Mouse (Mus musculus) forebrain, embryonic 15.5 days (tissue): ENCODE data around the gene Xrn1. TPM values are rescaled to one million over a fixed set of nuclear protein-coding genes. Genes with fewer than 3 reads are reported as not detected.

Source experiments
- ATAC-seq: fragments of 200-750 bp; cut with Nextera tagmentation; replicated peaks from 2 replicates; pipeline ENCODE4 v1.8.0; 2017; ENCODE audit warnings: mild to moderate bottlenecking, moderate TSS enrichment, moderate library complexity
- H3K27ac ChIP-seq: fragments of 300-500 bp; sonication (generic); replicated peaks from 2 replicates; pipeline ENCODE4 v1.5.1; 2015; ENCODE audit warnings: mild to moderate bottlenecking, inconsistent platforms
- H3K27me3 ChIP-seq: fragments of 300-500 bp; sonication (generic); 2 replicates; pipeline ENCODE4 v1.6.1; 2015; ENCODE audit warnings: inconsistent platforms
- H3K36me3 ChIP-seq: fragments of 300-500 bp; sonication (generic); 2 replicates; pipeline ENCODE4 v1.6.1; 2015; ENCODE audit warnings: mild to moderate bottlenecking, inconsistent platforms
- H3K4me1 ChIP-seq: fragments of 300-500 bp; sonication (generic); 2 replicates; pipeline ENCODE4 v1.6.1; 2015; ENCODE audit warnings: inconsistent platforms
- H3K4me2 ChIP-seq: fragments of 300-500 bp; sonication (generic); replicated peaks from 2 replicates; pipeline ENCODE4 v1.6.1; 2015; ENCODE audit warnings: mild to moderate bottlenecking, inconsistent platforms
- H3K4me3 ChIP-seq: fragments of 300-500 bp; sonication (generic); 2 replicates; pipeline ENCODE4 v1.5.1; 2015; ENCODE audit warnings: mild to moderate bottlenecking, inconsistent platforms
- H3K9ac ChIP-seq: fragments of 300-500 bp; sonication (generic); replicated peaks from 2 replicates; pipeline ENCODE4 v1.6.1; 2015; ENCODE audit warnings: mild to moderate bottlenecking, inconsistent platforms
- H3K9me3 ChIP-seq: fragments of 300-500 bp; sonication (generic); 2 replicates; pipeline ENCODE4 v1.6.1; 2016; ENCODE audit warnings: inconsistent platforms
- WGBS: fragments of 180-500 bp; shearing (Covaris S2); methylation state at CpG from one replicate; pipeline ENCODE4 v1.1.7; 2015; ENCODE audit warnings: mixed read lengths; 5-methylcytosine and 5-hydroxymethylcytosine counted together
- polyA plus RNA-seq: library from polyadenylated mRNA; unstranded; fragments of >200 nt; fragmentation: Nextera tagmentation; extraction: Ambion mirVana; gene quantifications from 2 replicates; pipeline ENCODE4 v1.2.1, GENCODE M21; 2015

Xrn1 gene
- polyA plus RNA-seq, 1 experiment from 2014 or later, result 18.8 TPM

GRCm38 (mm10) chr9:95979896-95980295 is 25.3 kb downstream of the Xrn1 start:
- ATAC-seq, result no peak
- Histone ChIP-seq H3K9me3 (no peaks in the 10 kb centered on the region), H3K4me3 (no peak overlapping the region), H3K4me1 (no peaks in the 10 kb centered on the region), H3K9ac (no peak overlapping the region), H3K4me2 (no peak overlapping the region), H3K27me3 (no peaks in the 10 kb centered on the region), H3K36me3 (peaks cover 71% of the 10 kb centered on the region), H3K27ac (no peak overlapping the region)
- WGBS, result 83% methylated on average over 6 of the region's 6 CpGs

GRCm38 (mm10) chr9:95992255-95992654 is 37.7 kb downstream of the Xrn1 start:
- WGBS, result 100% methylated on average over 2 of the region's 2 CpGs
- Histone ChIP-seq H3K27ac (no peak overlapping the region), H3K36me3 (peaks cover 57% of the 10 kb centered on the region)

GRCm38 (mm10) chr9:96004455-96004854 is 49.9 kb downstream of the Xrn1 start:
- 93% methylated on average over 7 of the region's 7 CpGs for WGBS
- no peak for ATAC-seq
- Histone ChIP-seq H3K9ac (no peak overlapping the region), H3K4me2 (no peak overlapping the region), H3K27me3 (no peaks in the 10 kb centered on the region), H3K4me1 (no peaks in the 10 kb centered on the region), H3K9me3 (no peaks in the 10 kb centered on the region), H3K36me3 (peaks cover 78% of the 10 kb centered on the region), H3K27ac (no peak overlapping the region), H3K4me3 (no peak overlapping the region)

More at GRCm38 (mm10) chr9:95992255-95992654, 37.7 kb downstream of the Xrn1 start:
- H3K4me2 ChIP-seq, result no peak overlapping the region
- no peaks in the 10 kb centered on the region for H3K4me1 ChIP-seq
- H3K9ac ChIP-seq, result no peak overlapping the region
- no peaks in the 10 kb centered on the region for H3K27me3 ChIP-seq
- H3K4me3 ChIP-seq, result no peak overlapping the region
- H3K9me3 ChIP-seq, result no peaks in the 10 kb centered on the region
- ATAC-seq, result no peak

- Histone ChIP-seq H3K9ac (no peak overlapping the region), H3K4me1 (no peaks in the 10 kb centered on the region), H3K4me3 (no peak overlapping the region), H3K4me2 (no peak overlapping the region), H3K36me3 (peaks cover 57% of the 10 kb centered on the region), H3K27me3 (no peaks in the 10 kb centered on the region), H3K9me3 (no peaks in the 10 kb centered on the region), H3K27ac (no peak overlapping the region)
- 92% methylated on average over 7 of the region's 7 CpGs for WGBS
- no peak for ATAC-seq
These were observed 56.1 kb downstream of the Xrn1 start for GRCm38 (mm10) chr9:96010664-96011063.

GRCm38 (mm10) chr9:96023921-96024320 is 69.4 kb downstream of the Xrn1 start:
- H3K27ac ChIP-seq, result no peak overlapping the region
- no peak overlapping the region for H3K4me2 ChIP-seq
- H3K27me3 ChIP-seq, result no peaks in the 10 kb centered on the region
- 94% methylated on average over 3 of the region's 3 CpGs for WGBS
- H3K4me1 ChIP-seq, result no peaks in the 10 kb centered on the region
- no peak overlapping the region for H3K9ac ChIP-seq
- no peak for ATAC-seq
- no peaks in the 10 kb centered on the region for H3K9me3 ChIP-seq
- peaks cover 68% of the 10 kb centered on the region for H3K36me3 ChIP-seq
- H3K4me3 ChIP-seq, result no peak overlapping the region

GRCm38 (mm10) chr9:96027913-96028312 is 73.4 kb downstream of the Xrn1 start:
- Histone ChIP-seq H3K4me1 (no peaks in the 10 kb centered on the region), H3K36me3 (peaks cover 68% of the 10 kb centered on the region), H3K4me3 (no peak overlapping the region), H3K9me3 (no peaks in the 10 kb centered on the region), H3K27me3 (no peaks in the 10 kb centered on the region), H3K27ac (no peak overlapping the region), H3K4me2 (no peak overlapping the region), H3K9ac (no peak overlapping the region)
- ATAC-seq, result no peak
- WGBS, result 26% methylated on average over 3 of the region's 3 CpGs

- H3K9ac ChIP-seq, result no peak overlapping the region
- 48% methylated on average over 1 of the region's 1 CpGs for WGBS
- H3K4me2 ChIP-seq, result no peak overlapping the region
- no peaks in the 10 kb centered on the region for H3K4me1 ChIP-seq
- no peak for ATAC-seq
- H3K9me3 ChIP-seq, result no peaks in the 10 kb centered on the region
- H3K27me3 ChIP-seq, result no peaks in the 10 kb centered on the region
- peaks cover 66% of the 10 kb centered on the region for H3K36me3 ChIP-seq
- H3K27ac ChIP-seq, result no peak overlapping the region
- H3K4me3 ChIP-seq, result no peak overlapping the region
These were observed 74.3 kb downstream of the Xrn1 start for GRCm38 (mm10) chr9:96028818-96029217.

- Histone ChIP-seq H3K27me3 (no peaks in the 10 kb centered on the region), H3K4me2 (no peak overlapping the region), H3K4me1 (no peaks in the 10 kb centered on the region), H3K9ac (no peak overlapping the region), H3K36me3 (peaks cover 64% of the 10 kb centered on the region), H3K27ac (no peak overlapping the region), H3K4me3 (no peak overlapping the region), H3K9me3 (no peaks in the 10 kb centered on the region)
- no peak for ATAC-seq
- WGBS, result 97% methylated on average over 5 of the region's 5 CpGs
These were observed 75.3 kb downstream of the Xrn1 start for GRCm38 (mm10) chr9:96029886-96030285.

- no peak for ATAC-seq
- Histone ChIP-seq H3K27me3 (no peaks in the 10 kb centered on the region), H3K9ac (no peak overlapping the region), H3K4me1 (no peaks in the 10 kb centered on the region), H3K9me3 (no peaks in the 10 kb centered on the region), H3K27ac (no peak overlapping the region), H3K4me2 (no peak overlapping the region), H3K36me3 (peaks cover 64% of the 10 kb centered on the region), H3K4me3 (no peak overlapping the region)
- 86% methylated on average over 3 of the region's 3 CpGs for WGBS
These were observed 81.0 kb downstream of the Xrn1 start for GRCm38 (mm10) chr9:96035371-96036086.

- no peak overlapping the region for H3K4me3 ChIP-seq
- no peak overlapping the region for H3K4me2 ChIP-seq
- no peaks in the 10 kb centered on the region for H3K27me3 ChIP-seq
- ATAC-seq, result no peak
- no peaks in the 10 kb centered on the region for H3K4me1 ChIP-seq
- H3K9ac ChIP-seq, result no peak overlapping the region
- H3K9me3 ChIP-seq, result no peaks in the 10 kb centered on the region
- H3K36me3 ChIP-seq, result peaks cover 62% of the 10 kb centered on the region
- H3K27ac ChIP-seq, result no peak overlapping the region
- WGBS, result 91% methylated on average over 3 of the region's 3 CpGs
These were observed 89.7 kb downstream of the Xrn1 start for GRCm38 (mm10) chr9:96044214-96044613.

- ATAC-seq, result no peak
- 95% methylated on average over 4 of the region's 4 CpGs for WGBS
- no peak overlapping the region for H3K4me2 ChIP-seq
- no peak overlapping the region for H3K27ac ChIP-seq
- no peaks in the 10 kb centered on the region for H3K27me3 ChIP-seq
- no peak overlapping the region for H3K9ac ChIP-seq
- H3K36me3 ChIP-seq, result peaks cover 74% of the 10 kb centered on the region
- peaks cover 6% of the 10 kb centered on the region; the same call in 1 of the 2 replicates for H3K9me3 ChIP-seq
- H3K4me1 ChIP-seq, result no peaks in the 10 kb centered on the region
- no peak overlapping the region for H3K4me3 ChIP-seq
These were observed 96.9 kb downstream of the Xrn1 start for GRCm38 (mm10) chr9:96051501-96051900.

GRCm38 (mm10) chr9:96054878-96055277 is 100.3 kb downstream of the Xrn1 start:
- H3K9me3 ChIP-seq, result peaks cover 5% of the 10 kb centered on the region; the same call in 1 of the 2 replicates
- no peaks in the 10 kb centered on the region for H3K4me1 ChIP-seq
- no peak overlapping the region for H3K4me2 ChIP-seq
- WGBS, result 84% methylated on average over 5 of the region's 5 CpGs
- no peak overlapping the region for H3K27ac ChIP-seq
- no peak overlapping the region for H3K9ac ChIP-seq
- H3K36me3 ChIP-seq, result peaks cover 74% of the 10 kb centered on the region
- no peak for ATAC-seq
- no peaks in the 10 kb centered on the region for H3K27me3 ChIP-seq
- no peak overlapping the region for H3K4me3 ChIP-seq
